Mouse (Mus musculus) adrenal gland, adult 10 weeks (tissue): Measurements from ENCODE around the gene Naa25. TPM values are rescaled to one million over a fixed set of nuclear protein-coding genes. Genes with fewer than 3 reads are reported as not detected.

ENCODE experiments used
- polyA plus RNA-seq: library from polyadenylated mRNA; stranded (reverse); fragments of 350-450 nt; fragmentation: Illumina TruSeq; extraction: RNeasy Lipid Tissue Mini Kit (QIAGEN cat#74804); gene quantifications from one replicate; pipeline ENCODE4 v1.2.3, GENCODE M21; 2014; ENCODE audit warnings: low read depth, low replicate concordance

The Naa25 gene
- 76.0 TPM for polyA plus RNA-seq

DNA sequence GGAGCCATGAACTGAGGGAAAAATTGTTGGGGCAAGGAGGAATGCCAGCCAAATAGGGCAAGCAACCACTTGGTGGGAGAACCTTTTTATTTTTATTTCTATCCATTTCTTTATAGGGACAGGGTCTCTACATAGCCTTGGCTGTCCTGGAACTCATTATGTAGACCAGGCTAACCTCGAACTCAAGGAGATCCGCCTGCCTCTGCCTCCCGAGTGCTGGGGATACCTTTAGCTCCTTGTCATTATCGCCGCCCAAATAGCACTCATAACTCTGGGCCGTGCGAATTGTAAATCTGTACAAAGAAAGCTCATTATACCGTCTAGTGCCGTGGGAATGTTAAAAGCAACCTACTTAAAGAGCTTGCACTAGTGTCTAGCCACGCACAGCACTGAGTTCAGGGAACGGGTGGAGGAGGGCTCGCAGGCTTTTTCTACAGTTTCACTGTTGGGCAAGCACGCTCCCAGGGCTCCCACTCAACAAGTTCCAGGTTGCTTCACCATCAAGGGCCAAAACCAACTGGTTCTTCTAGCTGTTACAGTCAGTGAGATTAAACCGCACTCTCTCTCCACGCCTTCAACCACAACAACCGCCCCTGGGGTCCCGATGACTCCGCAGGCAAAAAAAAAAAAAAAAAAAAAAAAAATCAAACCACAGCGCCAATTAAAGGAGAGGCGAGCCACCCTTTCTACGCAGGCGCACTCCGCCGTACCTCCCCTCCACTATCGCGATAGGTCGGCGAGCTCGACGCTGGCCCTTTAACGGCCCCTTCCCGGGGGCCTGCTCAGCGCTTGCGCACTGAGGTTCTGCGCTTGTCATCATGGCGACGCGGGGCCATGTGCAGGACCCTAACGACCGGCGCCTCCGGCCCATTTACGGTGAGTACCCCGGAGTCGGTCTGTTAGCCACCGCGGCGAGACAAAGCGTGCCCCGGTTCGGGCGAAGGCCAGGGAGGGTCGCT lies at the start of gene Naa25:
Gene Naa25, plus strand, starts transcription at position 750 of the 959 bp plus-strand sequence.

DNA sequence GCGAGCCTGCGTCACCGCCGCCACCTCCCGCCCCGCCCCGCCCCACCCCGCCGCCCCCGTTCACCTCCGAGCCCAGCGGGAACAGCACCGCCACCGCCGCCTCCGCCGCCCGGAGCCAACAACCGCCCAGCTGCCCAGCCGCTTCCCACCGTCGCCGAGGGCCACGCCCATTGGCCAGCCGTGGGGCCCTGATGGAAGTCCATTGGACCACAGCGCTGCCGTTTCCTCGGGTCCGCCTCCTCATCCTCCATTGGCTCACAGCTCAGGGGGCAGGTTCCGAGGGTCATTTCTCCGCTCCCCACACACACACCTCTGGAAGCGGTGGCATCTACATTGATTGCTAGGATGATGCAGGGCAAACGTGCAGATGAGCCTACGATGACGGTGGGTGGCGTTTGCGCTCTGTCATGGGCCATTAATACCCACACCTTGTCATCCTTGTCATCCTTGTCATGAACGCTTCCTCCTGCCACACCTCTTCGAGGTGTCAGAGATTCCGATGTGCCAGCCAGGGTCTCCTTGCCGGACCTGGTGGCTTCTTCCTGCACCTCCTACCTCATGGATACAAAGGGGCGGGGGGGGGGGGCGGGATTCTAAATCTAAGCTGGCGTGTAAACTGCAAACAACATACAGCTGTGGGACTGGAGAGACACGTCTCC lies 12.1 kb upstream of the Naa25 start, which contains the start of gene Trafd1:
Gene Trafd1, minus strand, starts transcription at position 172 of the 659 bp plus-strand sequence.

DNA sequence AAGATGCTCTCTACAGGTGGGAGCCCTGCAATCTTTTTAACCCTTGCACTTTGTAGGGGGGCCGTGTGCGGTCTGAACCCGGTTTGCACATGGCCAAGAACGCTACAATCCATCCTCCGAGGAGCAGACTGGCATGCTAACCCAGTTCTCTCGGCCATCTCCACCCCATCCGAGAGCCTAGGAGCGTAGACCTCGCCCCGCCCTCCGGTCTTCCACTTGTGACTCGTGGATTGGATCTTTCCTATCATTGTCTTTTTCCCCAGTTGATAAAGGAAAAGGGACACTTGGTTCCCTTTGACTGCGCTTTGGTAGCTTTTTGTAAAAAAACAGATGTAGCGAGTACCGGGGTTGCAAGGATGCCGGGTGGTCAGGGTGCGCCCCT lies 53.9 kb downstream of the Naa25 start, which contains the start of gene Tmem116:
Gene Tmem116, plus strand, starts transcription at position 250 of the 382 bp plus-strand sequence.

DNA sequence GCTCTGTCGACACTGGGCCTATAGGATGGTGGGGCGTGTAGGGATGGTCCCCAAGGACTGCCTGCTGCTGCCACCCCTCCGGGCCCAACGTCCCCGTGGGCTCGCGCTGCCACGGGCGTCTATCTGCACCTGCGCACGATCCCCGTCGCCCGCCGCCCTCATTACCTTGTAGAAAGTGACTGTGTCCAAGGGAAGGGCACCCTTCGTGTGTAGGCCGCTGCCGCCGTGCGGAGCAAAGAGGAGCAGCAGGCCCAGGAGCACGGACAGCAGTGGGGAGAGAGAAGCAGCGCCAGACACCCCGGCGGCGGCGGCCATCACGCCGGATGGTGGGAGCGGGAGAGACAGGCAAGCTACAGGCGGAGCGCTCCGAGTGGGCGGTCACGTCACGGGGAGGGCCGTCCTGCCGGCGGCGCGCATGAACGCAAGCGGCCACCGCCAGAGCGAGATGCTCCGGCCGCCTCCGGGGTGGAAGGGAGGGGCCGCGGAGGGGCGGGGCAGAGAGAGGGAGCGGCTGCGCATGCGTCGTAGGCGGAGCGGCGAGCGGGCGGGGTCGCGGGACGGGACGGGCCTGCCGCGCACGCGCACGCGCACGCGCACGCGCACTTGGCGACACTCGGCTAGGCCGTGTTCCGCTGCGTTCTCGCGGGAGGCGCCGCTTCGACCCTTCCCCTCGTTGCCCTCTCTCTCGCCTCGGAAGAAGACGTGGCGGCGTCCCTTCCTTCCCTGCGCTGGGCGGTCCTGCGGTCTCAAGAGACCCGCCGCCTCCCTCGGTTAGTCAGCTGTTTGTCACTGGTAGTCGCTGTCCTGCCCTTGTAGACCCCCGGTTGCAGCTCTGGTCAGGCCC lies 54.5 kb downstream of the Naa25 start, which contains the start of gene Erp29:
Gene Erp29, minus strand, starts transcription at position 481 of the 844 bp plus-strand sequence.

Other genes starting within 250 kb of the Naa25 start
- 57.9 TPM for gene Ptpn11, start 206.5 kb upstream of the Naa25 start, polyA plus RNA-seq
- gene Rpl6, start 193.5 kb upstream of the Naa25 start, polyA plus RNA-seq, result 302 TPM
- gene Hectd4, start 177.7 kb upstream of the Naa25 start, polyA plus RNA-seq, result 4.0 TPM
- gene Trafd1, start 12.3 kb upstream of the Naa25 start, polyA plus RNA-seq, result 15.9 TPM
- not detected for gene Tmem116, start 54.0 kb downstream of the Naa25 start, polyA plus RNA-seq
- 9.3 TPM for gene Erp29, start 54.6 kb downstream of the Naa25 start, polyA plus RNA-seq
- not detected for gene Adam1b, start 105.5 kb downstream of the Naa25 start, polyA plus RNA-seq
- 3.0 TPM for gene Adam1a, start 147.5 kb downstream of the Naa25 start, polyA plus RNA-seq
- gene Gm42878, start 147.5 kb downstream of the Naa25 start, polyA plus RNA-seq, result not detected
- gene Mapkapk5, start 148.0 kb downstream of the Naa25 start, polyA plus RNA-seq, result 61.0 TPM
- gene Aldh2, start 195.9 kb downstream of the Naa25 start, polyA plus RNA-seq, result 53.5 TPM
- gene Acad12, start 221.0 kb downstream of the Naa25 start, polyA plus RNA-seq, result 11.8 TPM